Mouse (Mus musculus) lung, postnatal 25 days (tissue): ENCODE measurements at regions not wholly inside any gene's neighbourhood (a gene's known extent, or its start where the extent isn't known, plus 50 kb on each side); places are given as distances from the start of the nearest gene placed in this dataset.
"Not testable (repeated sequence)": the region's sequence is repeated elsewhere in the genome, so short reads cannot be mapped to it uniquely, and the experiment has no call there.

Experiments used
- DNase-seq: peaks from one replicate; pipeline ENCODE4 v3.0.0; 2022; ENCODE audit warnings: low spot score

DNA sequence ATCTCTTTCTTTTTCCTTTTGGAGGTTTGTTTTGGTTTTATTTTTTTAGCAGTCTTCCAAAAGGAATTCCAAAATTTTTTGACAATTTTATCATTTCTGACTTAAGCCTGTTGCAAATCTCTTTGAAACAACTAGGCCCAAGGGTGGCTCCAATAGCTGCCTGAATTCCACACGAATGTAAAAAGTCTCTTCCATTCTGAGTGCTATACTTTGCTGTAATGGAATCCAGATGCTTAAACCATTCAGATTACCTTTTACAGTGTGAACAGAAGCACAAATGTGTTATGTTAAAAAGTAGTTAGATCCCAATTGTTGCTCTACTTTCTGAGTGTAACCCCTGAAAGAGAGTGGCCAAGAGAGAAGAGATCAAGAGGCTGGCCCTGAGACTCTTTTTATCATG, 176.6 kb downstream of the Lyplal1 start:
- no peak for DNase-seq

- DNase-seq, result no peak
Observed at GRCm38 (mm10) chr1:185951163-185951562, 165.9 kb downstream of the Lyplal1 start.

GRCm38 (mm10) chr1:185955821-185956220, 161.3 kb downstream of the Lyplal1 start:
- DNase-seq, result not testable (repeated sequence)

DNA sequence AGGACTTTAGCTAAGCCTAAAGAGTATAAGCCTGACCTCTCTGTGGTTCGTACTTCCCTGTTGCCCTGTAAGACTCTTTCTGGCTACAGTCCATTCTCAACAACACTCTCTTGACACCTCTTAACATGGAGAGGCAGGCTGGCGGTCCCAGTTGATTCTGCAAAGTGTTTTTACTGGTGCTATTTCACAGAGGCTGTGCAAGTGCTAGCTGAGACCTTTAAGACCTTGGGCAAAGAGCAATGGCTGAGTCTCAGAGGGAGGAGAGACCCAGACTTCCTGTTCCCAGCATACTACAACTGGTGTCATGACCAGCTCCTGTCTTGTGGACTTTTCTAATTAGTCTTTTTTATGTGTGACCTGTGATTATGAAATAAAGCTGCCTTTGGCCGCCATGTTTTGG, 159.6 kb downstream of the Lyplal1 start:
- peak; percentile 52 for DNase-seq

GRCm38 (mm10) chr1:185958276-185958675, 158.8 kb downstream of the Lyplal1 start:
- DNase-seq, result no peak

- no peak for DNase-seq
Observed at GRCm38 (mm10) chr1:185962606-185963005, 154.5 kb downstream of the Lyplal1 start.

GRCm38 (mm10) chr1:185963773-185964172, 153.3 kb downstream of the Lyplal1 start:
- no peak for DNase-seq

- DNase-seq, result peak; percentile 19
Observed at GRCm38 (mm10) chr1:185964426-185964825, 152.7 kb downstream of the Lyplal1 start.

- DNase-seq, result peak; percentile 10
Observed at GRCm38 (mm10) chr1:185967227-185967626, 149.9 kb downstream of the Lyplal1 start.

DNA sequence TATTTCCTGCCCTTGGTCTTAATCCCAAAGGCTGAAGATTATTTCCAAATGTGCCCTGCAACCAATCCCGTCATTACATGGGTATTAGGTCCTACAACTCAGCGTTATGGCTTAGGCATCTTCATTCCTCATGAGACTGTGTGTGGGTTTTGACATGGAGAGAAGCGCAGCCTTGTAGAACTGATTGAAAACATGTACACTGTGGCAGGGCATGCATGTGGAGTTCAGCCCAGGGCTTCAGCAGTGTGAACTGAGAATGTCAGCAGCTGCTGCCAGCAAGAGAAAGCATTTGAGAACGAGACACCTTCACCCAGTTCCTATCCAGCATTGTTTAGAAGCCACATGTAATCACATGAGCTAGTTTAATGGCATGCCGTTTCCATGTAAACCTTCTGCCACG, 149.3 kb downstream of the Lyplal1 start:
- DNase-seq, result no peak

DNA sequence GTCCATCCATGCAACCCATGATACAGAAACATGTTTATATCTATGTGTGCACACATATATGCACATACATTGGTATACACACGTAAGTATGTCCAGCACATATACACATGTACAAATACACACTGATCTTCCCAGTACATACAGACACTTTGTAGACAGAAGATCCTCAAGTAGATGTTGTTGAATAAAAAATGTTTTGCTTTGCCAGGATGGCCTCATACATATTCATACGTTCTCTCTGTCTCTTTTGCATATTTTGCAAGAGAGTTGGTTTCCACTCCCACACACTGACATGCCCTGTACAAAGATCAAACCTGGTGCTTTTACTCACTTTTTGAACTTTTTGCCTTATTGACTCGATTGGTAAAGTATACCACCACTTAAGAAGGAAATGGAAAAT, 148.5 kb downstream of the Lyplal1 start:
- no peak for DNase-seq

DNA sequence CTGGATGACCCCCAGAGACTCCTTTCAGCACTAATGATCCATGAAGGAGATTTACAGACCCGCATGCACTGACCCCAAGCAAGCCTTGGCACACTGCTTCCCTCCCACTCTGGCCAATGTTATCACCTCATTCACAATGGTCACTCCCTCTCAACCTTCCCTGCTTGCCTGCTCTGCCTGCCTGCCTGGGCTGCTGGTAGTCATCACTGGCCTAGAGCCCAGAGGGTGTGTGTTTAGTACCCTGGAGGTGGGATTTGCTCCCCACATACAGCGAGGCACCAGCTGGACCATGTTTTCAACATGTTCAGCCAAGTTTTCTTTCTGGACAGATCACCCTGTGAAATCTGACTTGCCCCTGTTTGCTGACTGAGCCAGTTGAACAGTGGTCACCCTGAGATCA, 147.9 kb downstream of the Lyplal1 start:
- DNase-seq, result peak; percentile 61

DNA sequence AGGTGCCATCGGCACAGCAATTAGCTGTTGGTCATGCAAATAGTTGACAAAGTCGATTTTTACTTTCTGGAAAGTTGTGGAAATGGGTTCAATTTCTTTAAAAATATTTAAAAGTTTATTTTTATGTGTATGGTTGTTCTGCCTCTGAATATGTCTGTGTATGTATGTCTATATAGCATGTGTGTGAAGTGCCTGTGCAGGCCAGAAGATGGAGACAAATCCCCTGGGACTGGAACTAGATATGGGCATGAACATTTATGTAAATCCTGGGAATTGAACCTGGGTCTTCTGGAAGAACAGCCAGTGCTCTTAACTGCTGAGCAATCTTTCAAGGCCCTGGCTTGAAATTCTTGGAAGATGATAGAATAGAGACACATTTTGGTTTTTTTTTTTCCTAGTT, 140.0 kb downstream of the Lyplal1 start:
- DNase-seq, result no peak

- DNase-seq, result no peak
Observed at GRCm38 (mm10) chr1:185989432-185989831, 127.7 kb downstream of the Lyplal1 start.

DNA sequence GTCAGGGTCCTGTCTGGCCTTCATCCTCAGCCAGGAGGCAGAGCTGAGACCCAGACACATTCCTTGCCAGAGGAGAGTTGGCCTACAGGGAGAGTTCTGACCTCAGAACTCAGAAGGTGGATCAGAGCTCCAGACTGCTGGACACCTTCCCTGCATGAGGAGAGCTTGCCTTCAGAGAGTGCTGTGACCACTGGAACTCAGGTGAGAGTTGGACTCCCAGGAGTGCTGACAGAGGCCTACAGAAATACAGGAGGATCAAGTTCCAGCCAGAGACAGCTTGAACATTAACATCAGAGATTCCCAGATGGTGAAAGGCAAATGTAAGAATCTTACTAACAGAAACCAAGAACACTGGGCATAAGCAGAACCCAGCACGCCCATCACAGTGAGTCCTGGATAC, 117.0 kb downstream of the Lyplal1 start:
- DNase-seq, result not testable (repeated sequence)

- DNase-seq, result no peak
Observed at GRCm38 (mm10) chr1:186013413-186013812, 103.7 kb downstream of the Lyplal1 start.

- no peak for DNase-seq
Observed at GRCm38 (mm10) chr1:186014166-186014565, 102.9 kb downstream of the Lyplal1 start.

GRCm38 (mm10) chr1:186015831-186016561, 101.1 kb downstream of the Lyplal1 start:
- peak; percentile 28 for DNase-seq

- no peak for DNase-seq
Observed at GRCm38 (mm10) chr1:186017547-186017946, 99.6 kb downstream of the Lyplal1 start.

- DNase-seq, result no peak
Observed at GRCm38 (mm10) chr1:186019511-186019910, 97.6 kb downstream of the Lyplal1 start.

DNA sequence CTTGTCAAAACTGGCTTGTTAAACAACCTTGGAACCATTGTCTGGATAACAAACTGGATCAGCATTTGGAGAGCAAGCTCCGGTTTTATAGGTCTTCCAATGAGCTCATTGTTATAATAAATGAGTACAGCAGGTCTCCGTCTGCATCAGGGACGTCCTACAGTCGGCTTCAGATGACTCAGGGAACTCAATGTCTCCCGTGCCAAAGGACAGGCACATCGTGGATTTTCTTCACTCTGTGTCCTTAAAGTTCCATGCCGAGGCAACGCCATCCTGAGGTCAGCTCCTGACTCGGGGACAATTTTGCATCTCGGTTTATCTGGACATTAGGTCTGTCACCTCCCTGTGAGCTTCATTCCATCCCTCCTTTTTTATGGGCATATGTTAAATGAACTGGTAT, 85.2 kb downstream of the Lyplal1 start:
- no peak for DNase-seq

DNA sequence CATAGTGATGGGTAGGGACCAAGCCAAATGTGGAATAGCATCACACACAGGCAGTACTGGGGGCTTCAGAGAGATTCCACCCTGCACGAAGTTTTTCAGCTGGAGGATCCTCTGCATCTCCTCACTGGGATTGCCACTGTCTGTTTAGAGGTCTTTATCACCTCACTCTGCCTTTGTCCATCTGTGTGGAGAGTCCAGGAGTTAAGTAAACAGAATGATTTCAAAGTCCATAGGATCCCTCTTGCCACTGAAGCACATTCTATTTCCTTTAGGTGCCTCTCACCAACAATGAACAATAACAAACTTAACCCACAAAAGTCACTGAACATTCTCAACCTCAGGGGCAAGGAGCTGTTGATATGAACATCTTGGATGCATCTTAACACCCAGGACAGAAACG, 82.7 kb downstream of the Lyplal1 start:
- DNase-seq, result no peak
